Mouse (Mus musculus) heart, postnatal 0 days (tissue): ENCODE measurements at regions not wholly inside any gene's neighbourhood (a gene's known extent, or its start where the extent isn't known, plus 50 kb on each side); places are given as distances from the start of the nearest gene placed in this dataset.

Experiments
- CTCF ChIP-seq: IDR thresholded peaks from 2 replicates; pipeline ENCODE4 v1.5.1; 2016; ENCODE audit warnings: antibody characterized with exemption, control low read depth, low read depth
- EP300 ChIP-seq: IDR thresholded peaks from 2 replicates; pipeline ENCODE4 v1.6.1; 2016; ENCODE audit warnings: antibody characterized with exemption, low read depth

DNA sequence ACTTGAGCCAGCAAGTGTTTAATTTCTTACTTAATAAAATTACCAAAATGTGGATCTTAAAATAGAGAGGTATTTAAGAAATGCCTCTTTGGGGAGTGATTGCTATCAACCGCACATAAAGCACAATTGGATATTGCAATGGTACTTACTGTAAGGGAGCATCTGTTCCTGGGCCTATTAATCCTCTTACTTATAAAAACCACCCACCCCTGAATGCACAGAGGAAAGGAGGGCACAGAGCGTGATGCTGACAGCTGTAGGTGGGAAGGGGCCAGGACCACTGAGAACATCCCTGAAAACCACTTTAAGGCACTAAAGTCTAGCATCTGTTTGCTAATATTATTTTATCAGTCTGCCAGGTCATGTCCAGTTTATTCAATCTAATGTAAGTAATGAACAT is 146.1 kb downstream of the Rgs21 start:
- TF ChIP-seq CTCF (no peak), EP300 (no peak)
